In genomic region chr3:152211731-152212279, GRCm38 (mm10) we compare ENCODE assay signal across 9 mouse cellular contexts. TPM values are rescaled to one million over a fixed set of nuclear protein-coding genes. Genes with fewer than 3 reads are reported as not detected.
DNase-seq lines count a peak whose midpoint lies in the region; ATAC-seq and TF ChIP-seq lines count a peak whose summit lies in the region.
"Had no signal": no experiment of that assay in that cellular context is flagged by ENCODE, and none has a peak within 500 bp of the region (broad histone marks: within the 10 kb centered on the region; RNA-seq: fewer than 3 reads in every experiment).

No protein-coding gene starts in this region.

- H3K4me1 ChIP-seq in forebrain, embryonic 11.5 days (replicated peaks; ENCODE audit: control insufficient read depth, insufficient read depth, low read length): peaks cover 12% of the 10 kb centered on the region; the same call in 1 of the 2 replicates
- peaks cover 21% of the 10 kb centered on the region for H3K4me1 ChIP-seq in limb, embryonic 15.5 days
- H3K4me1 ChIP-seq in olfactory bulb, adult 2 months (ENCODE audit: control insufficient read depth, insufficient read depth, low read length): peaks cover 7% of the 10 kb centered on the region

- H3K4me2 ChIP-seq in forebrain, embryonic 11.5 days (ENCODE audit: low read depth, low read length, severe bottlenecking): peak overlapping the region; percentile 68
- peak overlapping the region; percentile 74 for H3K4me2 ChIP-seq in limb, embryonic 15.5 days

- no peaks in the 10 kb centered on the region for H3K9me3 ChIP-seq in forebrain, embryonic 11.5 days (ENCODE audit: control insufficient read depth, low read length)
- H3K9me3 ChIP-seq in limb, embryonic 15.5 days: no peaks in the 10 kb centered on the region

- H3K4me3 ChIP-seq in gastrocnemius, adult 2 months: peak overlapping the region; percentile 79
- peak overlapping the region; percentile 97 for H3K4me3 ChIP-seq in forebrain, embryonic 11.5 days (ENCODE audit: low read depth, low read length)
- H3K4me3 ChIP-seq in limb, embryonic 15.5 days: peak overlapping the region; percentile 94
- H3K4me3 ChIP-seq in olfactory bulb, adult 2 months (ENCODE audit: insufficient read depth, low read depth, low read length): peak overlapping the region; percentile 17

- intact Hi-C loops in gastrocnemius, adult 2 months (cut with DNase I): loop anchor here (2.0 to 5.0 kb wide), 2 partner anchors 19 to 100 kb away; no protein-coding TSS in a partner anchor

- peak overlapping the region; percentile 100 for H3K27ac ChIP-seq in gastrocnemius, adult 2 months
- no peak overlapping the region for H3K27ac ChIP-seq in forebrain, embryonic 11.5 days (ENCODE audit: low read depth, low read length)
- H3K27ac ChIP-seq in limb, embryonic 15.5 days: no peak overlapping the region
- no peak overlapping the region for H3K27ac ChIP-seq in olfactory bulb, adult 2 months (ENCODE audit: insufficient read depth, low read depth, low read length)

- no peak for TF ChIP-seq POLR2A in olfactory bulb, adult 2 months (IDR thresholded peaks at IDR 0.05; ENCODE audit: insufficient read depth, low read depth, low read length)

- H3K27me3 ChIP-seq in forebrain, embryonic 11.5 days (ENCODE audit: control insufficient read depth, insufficient read depth, low read length): no peaks in the 10 kb centered on the region
- H3K27me3 ChIP-seq in limb, embryonic 15.5 days: no peaks in the 10 kb centered on the region
- H3K27me3 ChIP-seq: Patski had no signal

- WGBS in forebrain, embryonic 11.5 days: 59% methylated on average over 7 of the region's 7 CpGs
- 18% methylated on average over 7 of the region's 7 CpGs for WGBS in limb, embryonic 15.5 days
- WGBS in olfactory bulb, adult 2 months: 12% methylated on average over 7 of the region's 7 CpGs

- no peak for DNase-seq in gastrocnemius, adult 2 months
- DNase-seq in gastrocnemius, adult 8-10 months (ENCODE audit: low spot score in 2 of 2): no peak
- no peak for DNase-seq in forebrain, embryonic 11.5 days (ENCODE audit: low spot score)
- no peak for DNase-seq in right cerebral cortex, postnatal 4 days
- DNase-seq in gastrocnemius, postnatal 10 days: no peak

- TF ChIP-seq CTCF in gastrocnemius, adult 2 months (IDR thresholded peaks at IDR 0.05): no peak
- no peak for TF ChIP-seq CTCF in olfactory bulb, adult 2 months (IDR thresholded peaks at IDR 0.05; ENCODE audit: insufficient read depth, low read depth, low read length)

- peak; percentile 38 for ATAC-seq in CD4-positive, CD25-positive, alpha-beta regulatory T cell, adult 4 months
- no peak for ATAC-seq in forebrain, embryonic 11.5 days (replicated peaks; ENCODE audit: low FRiP score)
- no peak for ATAC-seq in limb, embryonic 15.5 days (ENCODE audit: insufficient number of reproducible peaks, low FRiP score, low TSS enrichment, low read depth)

- H3K36me3 ChIP-seq in forebrain, embryonic 11.5 days (ENCODE audit: control insufficient read depth, insufficient read depth, low read length): peaks cover under 1% of the 10 kb centered on the region; the same call in 1 of the 2 replicates
- H3K36me3 ChIP-seq in limb, embryonic 15.5 days: peaks cover 21% of the 10 kb centered on the region

- H3K9ac ChIP-seq in forebrain, embryonic 11.5 days (ENCODE audit: low read length): peak overlapping the region; percentile 100
- peak overlapping the region; percentile 99 for H3K9ac ChIP-seq in limb, embryonic 15.5 days

RNA-seq across cellular contexts. Expression of gene Fubp1, which starts 1.6 kb away (rescaled TPM):
- 10 to 100 TPM; 30.1 to 36.8 TPM for total RNA-seq in gastrocnemius, adult 2 months (2021)
- 10 to 100 TPM; 20.1 to 27.7 (median 21.3) TPM for total RNA-seq in gastrocnemius, adult 8-10 months (2022)
- polyA plus RNA-seq in CD4-positive, CD25-positive, alpha-beta regulatory T cell, adult 4 months (2017; shearing (Covaris generic)): 100 to 1,000 TPM; 256 to 262 TPM
- 436 and 475 TPM in 2 replicates for polyA plus RNA-seq in forebrain, embryonic 11.5 days (2014; fragmentation: Nextera tagmentation; extraction: Ambion mirVana)
- 192 and 209 TPM in 2 replicates for polyA plus RNA-seq in limb, embryonic 15.5 days (2015; fragmentation: Nextera tagmentation; extraction: Ambion mirVana)
- polyA plus RNA-seq in olfactory bulb, adult 2 months (2012; ENCODE audit: insufficient read depth, insufficient read length, low replicate concordance, missing spikeins): 284 TPM in 1 of 2 replicates, not detected in the other
- 10 to 100 TPM; 39.2 to 71.9 TPM for total RNA-seq in gastrocnemius, postnatal 10 days (2021)

RNA-seq across cellular contexts. Expression of gene Dnajb4, which starts 1.7 kb away (rescaled TPM):
- total RNA-seq in gastrocnemius, adult 2 months (2021): 10 to 100 TPM; 45.5 to 85.8 TPM
- total RNA-seq in gastrocnemius, adult 8-10 months (2022): 10 to 100 TPM; 43.8 to 67.3 (median 46.9) TPM
- polyA plus RNA-seq in CD4-positive, CD25-positive, alpha-beta regulatory T cell, adult 4 months (2017; shearing (Covaris generic)): 1 to 10 TPM; 8.1 to 10.0 TPM
- 25.2 and 28.2 TPM in 2 replicates for polyA plus RNA-seq in forebrain, embryonic 11.5 days (2014; fragmentation: Nextera tagmentation; extraction: Ambion mirVana)
- 39.3 and 44.3 TPM in 2 replicates for polyA plus RNA-seq in limb, embryonic 15.5 days (2015; fragmentation: Nextera tagmentation; extraction: Ambion mirVana)
- polyA plus RNA-seq in olfactory bulb, adult 2 months (2012; ENCODE audit: insufficient read depth, insufficient read length, low replicate concordance, missing spikeins): not detected in 2 replicates
- 10 to 100 TPM; 52.7 to 58.7 TPM for total RNA-seq in gastrocnemius, postnatal 10 days (2021)

RNA-seq across cellular contexts. Expression of gene Gipc2, which starts 45.8 kb away (rescaled TPM):
- under 1 TPM; 0.69 to 0.75 TPM for total RNA-seq in gastrocnemius, adult 2 months (2021)
- under 1 TPM in 3 of 4 experiments, not detected in 1; 0.36 to 0.70 (median 0.68) TPM for total RNA-seq in gastrocnemius, adult 8-10 months (2022)
- not detected for polyA plus RNA-seq in CD4-positive, CD25-positive, alpha-beta regulatory T cell, adult 4 months (2017; shearing (Covaris generic))
- 1.8 and 1.9 TPM in 2 replicates for polyA plus RNA-seq in forebrain, embryonic 11.5 days (2014; fragmentation: Nextera tagmentation; extraction: Ambion mirVana)
- polyA plus RNA-seq in limb, embryonic 15.5 days (2015; fragmentation: Nextera tagmentation; extraction: Ambion mirVana): 8.5 and 9.1 TPM in 2 replicates
- polyA plus RNA-seq in olfactory bulb, adult 2 months (2012; ENCODE audit: insufficient read depth, insufficient read length, low replicate concordance, missing spikeins): not detected in 2 replicates
- total RNA-seq in gastrocnemius, postnatal 10 days (2021): 1 to 10 TPM in 1 of 2 experiments, under 1 TPM in 1; 0.96 to 1.4 TPM

RNA-seq across cellular contexts. Expression of gene Nexn, which starts 54.3 kb away (rescaled TPM):
- total RNA-seq in gastrocnemius, adult 2 months (2021): 100 to 1,000 TPM; 349 to 495 TPM
- 100 to 1,000 TPM; 201 to 345 (median 252) TPM for total RNA-seq in gastrocnemius, adult 8-10 months (2022)
- 1 to 10 TPM; 2.0 to 5.2 TPM for polyA plus RNA-seq in CD4-positive, CD25-positive, alpha-beta regulatory T cell, adult 4 months (2017; shearing (Covaris generic))
- polyA plus RNA-seq in forebrain, embryonic 11.5 days (2014; fragmentation: Nextera tagmentation; extraction: Ambion mirVana): 3.5 and 4.3 TPM in 2 replicates
- polyA plus RNA-seq in limb, embryonic 15.5 days (2015; fragmentation: Nextera tagmentation; extraction: Ambion mirVana): 28.5 and 41.5 TPM in 2 replicates
- not detected in 2 replicates for polyA plus RNA-seq in olfactory bulb, adult 2 months (2012; ENCODE audit: insufficient read depth, insufficient read length, low replicate concordance, missing spikeins)
- total RNA-seq in gastrocnemius, postnatal 10 days (2021): 100 to 1,000 TPM; 362 to 386 TPM

Comparison
In these comparisons a context has a peak if more than half of its experiments do, and no peak if none do; other contexts are left out.
1. H3K4me3 ChIP-seq: peak in every context shown above with its lines; median percentile 97 in forebrain, embryonic 11.5 days; 94 in limb, embryonic 15.5 days; 79 in gastrocnemius, adult 2 months; 17 in olfactory bulb, adult 2 months.